Mouse (Mus musculus): ENCODE results near the gene Txndc2. TPM values are rescaled to one million over a fixed set of nuclear protein-coding genes. Genes with fewer than 3 reads are reported as not detected.
"Not testable (repeated sequence)": the region's sequence is repeated elsewhere in the genome, so short reads cannot be mapped to it uniquely, and the experiment has no call there.

Gene Txndc2
- polyA plus RNA-seq, 1 experiment, result not detected

GRCm38 (mm10) chr17:65642578-65642991, 617 bp upstream of the Txndc2 start:
- Histone ChIP-seq H3K4me3 (ENCODE audit: insufficient read depth, low read depth, low read length) (no peak overlapping the region), H3K27ac (replicated peaks; ENCODE audit: low read depth, low read length) (no peak overlapping the region)

GRCm38 (mm10) chr17:65639144-65639543, 2.8 kb downstream of the Txndc2 start:
- no peak overlapping the region for H3K4me3 ChIP-seq (ENCODE audit: insufficient read depth, low read depth, low read length)
- H3K27ac ChIP-seq (replicated peaks; ENCODE audit: low read depth, low read length), result no peak overlapping the region
- H3K4me1 ChIP-seq (ENCODE audit: control insufficient read depth, insufficient read depth, insufficient read length, low read length), result no peaks in the 10 kb centered on the region

More at GRCm38 (mm10) chr17:65642578-65642991, 617 bp upstream of the Txndc2 start:
- no peaks in the 10 kb centered on the region for H3K4me1 ChIP-seq (ENCODE audit: control insufficient read depth, insufficient read depth, insufficient read length, low read length)

- H3K27ac ChIP-seq (replicated peaks; ENCODE audit: low read depth, low read length), result no peak overlapping the region
- no peak overlapping the region for H3K4me3 ChIP-seq (ENCODE audit: insufficient read depth, low read depth, low read length)
- H3K4me1 ChIP-seq (ENCODE audit: control insufficient read depth, insufficient read depth, insufficient read length, low read length), result no peaks in the 10 kb centered on the region
Observed at GRCm38 (mm10) chr17:65635715-65636360, 6.1 kb downstream of the Txndc2 start.

GRCm38 (mm10) chr17:65629943-65630342, 12.0 kb downstream of the Txndc2 start:
- no peak overlapping the region for H3K27ac ChIP-seq (replicated peaks; ENCODE audit: low read depth, low read length)

GRCm38 (mm10) chr17:65628823-65629532, 13.0 kb downstream of the Txndc2 start:
- not testable (repeated sequence) for H3K4me1 ChIP-seq (ENCODE audit: control insufficient read depth, insufficient read depth, insufficient read length, low read length); H3K4me3 ChIP-seq (ENCODE audit: insufficient read depth, low read depth, low read length); H3K27ac ChIP-seq (replicated peaks; ENCODE audit: low read depth, low read length)

More at GRCm38 (mm10) chr17:65629943-65630342, 12.0 kb downstream of the Txndc2 start:
- no peak overlapping the region for H3K4me3 ChIP-seq (ENCODE audit: insufficient read depth, low read depth, low read length)
- no peaks in the 10 kb centered on the region for H3K4me1 ChIP-seq (ENCODE audit: control insufficient read depth, insufficient read depth, insufficient read length, low read length)

- no peaks in the 10 kb centered on the region for H3K4me1 ChIP-seq (ENCODE audit: control insufficient read depth, insufficient read depth, insufficient read length, low read length)
- no peak overlapping the region for H3K27ac ChIP-seq (replicated peaks; ENCODE audit: low read depth, low read length)
- H3K4me3 ChIP-seq (ENCODE audit: insufficient read depth, low read depth, low read length), result no peak overlapping the region
Observed at GRCm38 (mm10) chr17:65626301-65626700, 15.7 kb downstream of the Txndc2 start.

- no peak overlapping the region for H3K4me3 ChIP-seq (ENCODE audit: insufficient read depth, low read depth, low read length)
- H3K27ac ChIP-seq (replicated peaks; ENCODE audit: low read depth, low read length), result no peak overlapping the region
- H3K4me1 ChIP-seq (ENCODE audit: control insufficient read depth, insufficient read depth, insufficient read length, low read length), result no peaks in the 10 kb centered on the region
Observed at GRCm38 (mm10) chr17:65625563-65625962, 16.4 kb downstream of the Txndc2 start.

- Histone ChIP-seq H3K4me1 (ENCODE audit: control insufficient read depth, insufficient read depth, insufficient read length, low read length) (no peaks in the 10 kb centered on the region), H3K27ac (replicated peaks; ENCODE audit: low read depth, low read length) (no peak overlapping the region), H3K4me3 (ENCODE audit: insufficient read depth, low read depth, low read length) (no peak overlapping the region)
Observed at GRCm38 (mm10) chr17:65623130-65623529, 18.8 kb downstream of the Txndc2 start.

- no peaks in the 10 kb centered on the region for H3K4me1 ChIP-seq (ENCODE audit: control insufficient read depth, insufficient read depth, insufficient read length, low read length)
- no peak overlapping the region for H3K4me3 ChIP-seq (ENCODE audit: insufficient read depth, low read depth, low read length)
- no peak overlapping the region for H3K27ac ChIP-seq (replicated peaks; ENCODE audit: low read depth, low read length)
Observed at GRCm38 (mm10) chr17:65618431-65618830, 23.5 kb downstream of the Txndc2 start.

- no peak overlapping the region for H3K27ac ChIP-seq (replicated peaks; ENCODE audit: low read depth, low read length)
- H3K4me1 ChIP-seq (ENCODE audit: control insufficient read depth, insufficient read depth, insufficient read length, low read length), result peaks cover 3% of the 10 kb centered on the region
- H3K4me3 ChIP-seq (ENCODE audit: insufficient read depth, low read depth, low read length), result no peak overlapping the region
Observed at GRCm38 (mm10) chr17:65615678-65616077, 26.3 kb downstream of the Txndc2 start.

- H3K4me3 ChIP-seq (ENCODE audit: insufficient read depth, low read depth, low read length), result peak overlapping the region; percentile 68
- peak overlapping the region; percentile 79 for H3K27ac ChIP-seq (replicated peaks; ENCODE audit: low read depth, low read length)
- H3K4me1 ChIP-seq (ENCODE audit: control insufficient read depth, insufficient read depth, insufficient read length, low read length), result peaks cover 5% of the 10 kb centered on the region
Observed at GRCm38 (mm10) chr17:65614431-65614830, 27.5 kb downstream of the Txndc2 start.

- Histone ChIP-seq H3K27ac (replicated peaks; ENCODE audit: low read depth, low read length) (peak within 1 kb of the TSS; percentile 94), H3K4me1 (ENCODE audit: control insufficient read depth, insufficient read depth, insufficient read length, low read length) (peaks cover 11% of the 10 kb centered on the region), H3K4me3 (ENCODE audit: insufficient read depth, low read depth, low read length) (peak within 1 kb of the TSS; percentile 77)
Observed at GRCm38 (mm10) chr17:65613463-65614412, 28.2 kb downstream of the Txndc2 start, which contains the start of gene Vapa. TSS of gene Vapa (minus strand) at chr17:65613555.

GRCm38 (mm10) chr17:65613142-65613462, 28.9 kb downstream of the Txndc2 start:
- Histone ChIP-seq H3K4me3 (ENCODE audit: insufficient read depth, low read depth, low read length) (peak overlapping the region; percentile 77), H3K4me1 (ENCODE audit: control insufficient read depth, insufficient read depth, insufficient read length, low read length) (peaks cover 12% of the 10 kb centered on the region), H3K27ac (replicated peaks; ENCODE audit: low read depth, low read length) (peak overlapping the region; percentile 89)

GRCm38 (mm10) chr17:65612391-65613141, 29.4 kb downstream of the Txndc2 start:
- Histone ChIP-seq H3K4me1 (ENCODE audit: control insufficient read depth, insufficient read depth, insufficient read length, low read length) (peaks cover 15% of the 10 kb centered on the region), H3K27ac (replicated peaks; ENCODE audit: low read depth, low read length) (peak overlapping the region; percentile 89), H3K4me3 (ENCODE audit: insufficient read depth, low read depth, low read length) (peak overlapping the region; percentile 77)
